Mouse (Mus musculus) small intestine, adult 2 months (tissue): ENCODE data around the gene Brinp1.

Source experiments
- CTCF ChIP-seq: fragments of 200-500 bp; IDR thresholded peaks from 2 replicates; pipeline ENCODE4 v1.5.1; 2012; ENCODE audit warnings: low read depth, mild to moderate bottlenecking, control low read depth, inconsistent platforms, low read length, moderate library complexity, mixed read lengths; ENCODE audit not compliant: insufficient replicate concordance, insufficient read length; ENCODE audit errors: extremely low read depth
- POLR2A ChIP-seq: fragments of 200-500 bp; IDR thresholded peaks from 2 replicates; pipeline ENCODE4 v1.6.1; 2012; ENCODE audit warnings: low read depth, mild to moderate bottlenecking, control low read depth, inconsistent platforms, low read length, moderate library complexity

DNA sequence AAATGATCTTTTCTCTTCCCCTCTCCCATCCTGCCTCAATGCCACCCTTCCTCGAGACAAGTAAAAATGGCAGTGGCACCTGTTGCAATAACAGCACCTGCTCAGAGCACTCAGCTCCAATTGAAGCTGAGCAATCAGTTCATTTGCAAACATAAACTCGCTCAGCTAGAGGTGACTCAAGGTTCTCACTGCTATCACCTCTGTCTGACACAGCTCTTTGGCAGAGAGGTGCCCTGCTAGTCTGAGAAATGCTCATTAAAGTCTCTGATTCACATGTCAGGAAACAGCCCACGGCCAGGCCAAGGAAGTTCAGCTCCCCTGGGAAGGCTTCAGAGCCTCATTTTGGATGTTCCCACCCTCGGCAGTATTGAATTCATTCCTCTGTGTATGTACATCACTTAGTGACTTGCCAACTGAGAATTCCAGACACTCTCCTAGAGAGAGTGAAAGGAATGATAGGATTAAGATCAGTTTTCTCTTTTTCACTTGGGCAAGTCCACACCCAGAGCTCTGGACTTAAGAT lies 165.7 kb downstream of the Brinp1 start:
- TF ChIP-seq CTCF (no peak), POLR2A (no peak)
